Mouse (Mus musculus) yolk sac, embryonic 10.5 days (tissue): Measurements from ENCODE around the gene Zc3h8.

Source experiments
- DNase-seq: peaks from one replicate; pipeline ENCODE4 v3.0.0-alpha.2; 2017; ENCODE audit warnings: low spot score

Zc3h8 gene

GRCm38 (mm10) chr2:128943538-128944528 lies at the start of gene Zc3h8:
TSS of gene Zc3h8 (minus strand) at chr2:128944077.
- peak; percentile 93 for DNase-seq

GRCm38 (mm10) chr2:128984746-128985145 lies 40.9 kb upstream of the Zc3h8 start:
- no peak for DNase-seq

GRCm38 (mm10) chr2:128975572-128975971 lies 31.7 kb upstream of the Zc3h8 start:
- DNase-seq = no peak

- DNase-seq = no peak
These were observed 28.4 kb upstream of the Zc3h8 start for GRCm38 (mm10) chr2:128972301-128972700.

- DNase-seq = no peak
These were observed 24.7 kb upstream of the Zc3h8 start for GRCm38 (mm10) chr2:128968475-128969083.

- peak; percentile 88 for DNase-seq
These were observed 24.0 kb upstream of the Zc3h8 start, which contains the start of gene Gm10762 for GRCm38 (mm10) chr2:128967661-128968441. TSS of gene Gm10762 (minus strand) at chr2:128967725.

- DNase-seq = peak; percentile 97
These were observed 23.0 kb upstream of the Zc3h8 start, which contains the start of gene Zc3h6 for GRCm38 (mm10) chr2:128966641-128967580. TSS of gene Zc3h6 (plus strand) at chr2:128967402.

- no peak for DNase-seq
These were observed 22.4 kb upstream of the Zc3h8 start for GRCm38 (mm10) chr2:128966236-128966635.

- peak; percentile 10 for DNase-seq
These were observed 21.7 kb upstream of the Zc3h8 start for GRCm38 (mm10) chr2:128965505-128966105.

GRCm38 (mm10) chr2:128954186-128954585 lies 10.3 kb upstream of the Zc3h8 start:
- no peak for DNase-seq

GRCm38 (mm10) chr2:128947962-128948588 lies 4.2 kb upstream of the Zc3h8 start:
- DNase-seq = peak; percentile 31

GRCm38 (mm10) chr2:128936256-128936655 lies 7.6 kb downstream of the Zc3h8 start:
- DNase-seq = no peak

- no peak for DNase-seq
These were observed 13.2 kb downstream of the Zc3h8 start for GRCm38 (mm10) chr2:128930704-128931103.

GRCm38 (mm10) chr2:128928446-128928845 lies 15.4 kb downstream of the Zc3h8 start:
- no peak for DNase-seq

GRCm38 (mm10) chr2:128924799-128925198 lies 19.1 kb downstream of the Zc3h8 start:
- no peak for DNase-seq

GRCm38 (mm10) chr2:128916528-128916927 lies 27.3 kb downstream of the Zc3h8 start:
- DNase-seq = no peak

- no peak for DNase-seq
These were observed 28.9 kb downstream of the Zc3h8 start for GRCm38 (mm10) chr2:128914978-128915377.

- no peak for DNase-seq
These were observed 40.2 kb downstream of the Zc3h8 start for GRCm38 (mm10) chr2:128903661-128904060.

GRCm38 (mm10) chr2:128902843-128903242 lies 41.0 kb downstream of the Zc3h8 start:
- DNase-seq = no peak

- DNase-seq = peak; percentile 10
These were observed 51.6 kb downstream of the Zc3h8 start for GRCm38 (mm10) chr2:128892180-128892721.
